Comparison of ENCODE assay signal across 13 mouse cellular contexts in the genomic region with DNA sequence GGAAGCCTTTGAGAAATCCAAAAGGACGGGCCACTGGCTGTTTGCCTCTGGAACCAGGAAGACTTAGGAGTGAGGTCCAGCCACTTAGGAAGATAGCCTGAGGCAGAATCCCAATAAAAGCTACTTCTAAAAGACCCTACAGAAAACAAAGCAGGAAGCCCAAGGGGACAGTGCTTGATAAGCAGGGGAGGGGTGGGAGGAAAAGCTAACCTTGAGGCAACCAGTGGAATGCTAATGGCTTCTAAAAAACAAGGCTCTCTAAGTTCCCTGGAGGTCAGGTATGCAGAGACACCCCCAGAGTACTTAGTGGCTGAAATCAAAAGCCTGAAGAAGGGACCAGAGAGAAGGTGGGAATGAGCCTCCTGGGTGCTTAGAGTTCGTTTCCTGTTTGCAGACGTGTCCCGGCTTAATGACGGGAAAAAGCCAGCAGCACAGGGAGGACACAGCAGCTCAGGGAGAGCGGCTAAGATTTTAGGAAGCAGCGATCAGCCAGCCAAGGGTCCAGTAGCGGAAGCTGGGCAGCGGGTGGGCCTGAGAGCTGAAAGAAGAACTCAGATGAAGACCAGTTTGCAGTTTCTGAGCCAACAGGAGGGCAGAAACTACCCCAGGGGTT. TPM values are rescaled to one million over a fixed set of nuclear protein-coding genes. Genes with fewer than 3 reads are reported as not detected.
A peak's percentile ranks its signal among the peaks of the same experiment; 100 is the strongest.
DNase-seq lines count a peak whose midpoint lies in the region; ATAC-seq lines count a peak whose summit lies in the region.
"Had no signal": no experiment of that assay in that cellular context is flagged by ENCODE, and none has a peak within 500 bp of the region (broad histone marks: within the 10 kb centered on the region; RNA-seq: fewer than 3 reads in every experiment).

No protein-coding gene starts in this region.

- peaks cover 33% of the 10 kb centered on the region for H3K4me1 ChIP-seq in forebrain, embryonic 10.5 days
- peaks cover 7% of the 10 kb centered on the region for H3K4me1 ChIP-seq in forebrain, embryonic 16.5 days (replicated peaks; ENCODE audit: control insufficient read depth, insufficient read depth, low read length)
- peaks cover 13% of the 10 kb centered on the region for H3K4me1 ChIP-seq in kidney, embryonic 14.5 days (ENCODE audit: control insufficient read depth, insufficient read depth, low read length)
- peaks cover 6% of the 10 kb centered on the region; the same call in 1 of the 2 replicates for H3K4me1 ChIP-seq in neural tube, embryonic 15.5 days
- H3K4me1 ChIP-seq: liver, embryonic 12.5 days had no signal

- no peaks in the 10 kb centered on the region for H3K9me3 ChIP-seq in forebrain, embryonic 10.5 days
- no peaks in the 10 kb centered on the region for H3K9me3 ChIP-seq in forebrain, embryonic 16.5 days (ENCODE audit: control insufficient read depth, low read length)
- H3K9me3 ChIP-seq in kidney, embryonic 14.5 days (ENCODE audit: control insufficient read depth, low read length), result no peaks in the 10 kb centered on the region
- H3K9me3 ChIP-seq in neural tube, embryonic 15.5 days (replicated peaks), result no peaks in the 10 kb centered on the region
- H3K9me3 ChIP-seq: liver, embryonic 12.5 days had no signal

- WGBS in forebrain, embryonic 10.5 days, result 18% methylated on average over 9 of the region's 9 CpGs
- 17% methylated on average over 9 of the region's 9 CpGs for WGBS in forebrain, embryonic 16.5 days
- 8% methylated on average over 9 of the region's 9 CpGs for WGBS in kidney, embryonic 14.5 days
- 22% methylated on average over 9 of the region's 9 CpGs for WGBS in neural tube, embryonic 15.5 days

- H3K9ac ChIP-seq in forebrain, embryonic 16.5 days (replicated peaks; ENCODE audit: low read depth, low read length), result no peak overlapping the region
- 0 out of 2 replicates have a peak overlapping the region, but pooled peaks have one; percentile 1 for H3K9ac ChIP-seq in kidney, embryonic 14.5 days (ENCODE audit: low read depth, low read length)
- H3K9ac ChIP-seq in neural tube, embryonic 15.5 days (replicated peaks), result no peak overlapping the region
- H3K9ac ChIP-seq: liver, embryonic 12.5 days had no signal

- H3K27me3 ChIP-seq in forebrain, embryonic 10.5 days (ENCODE audit: poor library complexity, severe bottlenecking), result no peaks in the 10 kb centered on the region; the same call in 1 of the 2 replicates
- H3K27me3 ChIP-seq in forebrain, embryonic 16.5 days (replicated peaks; ENCODE audit: control insufficient read depth, insufficient read depth, low read length), result no peaks in the 10 kb centered on the region
- no peaks in the 10 kb centered on the region for H3K27me3 ChIP-seq in kidney, embryonic 14.5 days (ENCODE audit: control insufficient read depth, insufficient read depth, low read length)
- H3K27me3 ChIP-seq in neural tube, embryonic 15.5 days (replicated peaks), result no peaks in the 10 kb centered on the region

- H3K4me2 ChIP-seq in forebrain, embryonic 16.5 days (ENCODE audit: low read length), result no peak overlapping the region
- no peak overlapping the region for H3K4me2 ChIP-seq in kidney, embryonic 14.5 days (replicated peaks; ENCODE audit: low read depth, low read length)
- H3K4me2 ChIP-seq in neural tube, embryonic 15.5 days, result no peak overlapping the region
- H3K4me2 ChIP-seq: liver, embryonic 12.5 days had no signal

- H3K27ac ChIP-seq in forebrain, embryonic 10.5 days, result peak overlapping the region; percentile 61
- no peak overlapping the region for H3K27ac ChIP-seq in forebrain, embryonic 16.5 days (ENCODE audit: low read length)
- H3K27ac ChIP-seq in kidney, embryonic 14.5 days (ENCODE audit: low read depth, low read length), result peak overlapping the region; percentile 6; the same call in 1 of the 2 replicates
- H3K27ac ChIP-seq in neural tube, embryonic 15.5 days (replicated peaks), result no peak overlapping the region
- H3K27ac ChIP-seq: liver, embryonic 12.5 days had no signal

- ATAC-seq in forebrain, embryonic 16.5 days, result no peak
- ATAC-seq in kidney, embryonic 14.5 days (ENCODE audit: low FRiP score, low TSS enrichment), result no peak
- no peak for ATAC-seq in neural tube, embryonic 15.5 days (ENCODE audit: low FRiP score)
- ATAC-seq: liver, embryonic 12.5 days had no signal

- no peak overlapping the region; the same call in 1 of the 2 replicates for H3K4me3 ChIP-seq in forebrain, embryonic 10.5 days
- H3K4me3 ChIP-seq in forebrain, embryonic 16.5 days (replicated peaks; ENCODE audit: low read length), result no peak overlapping the region
- no peak overlapping the region for H3K4me3 ChIP-seq in kidney, embryonic 14.5 days (ENCODE audit: low read length)
- H3K4me3 ChIP-seq in neural tube, embryonic 15.5 days (replicated peaks), result no peak overlapping the region
- H3K4me3 ChIP-seq: liver, embryonic 12.5 days had no signal

- no peak for DNase-seq in forebrain, embryonic 10.5 days (ENCODE audit: extremely low spot score, low spot score)
- no peak for DNase-seq in kidney, adult 11 months
- peak; percentile 28 for DNase-seq in neural tube, embryonic 10.5 days (ENCODE audit: extremely low spot score, low spot score)
- DNase-seq in left cerebral cortex, postnatal 10 days (ENCODE audit: extremely low spot score in 1 of 2, low spot score in 2 of 2), result no peak
- DNase-seq in cerebellum, postnatal 36 days, result no peak
- DNase-seq: adrenal gland, postnatal 14 days; cerebellum, adult 11 months; layer of hippocampus, adult 9-11 months; thymus, adult 18-20 months had no signal

- intact Hi-C loops in left cerebral cortex, postnatal 10 days (cut with DNase I), result no loop called here

- no peaks in the 10 kb centered on the region for H3K36me3 ChIP-seq in forebrain, embryonic 10.5 days (replicated peaks)
- no peaks in the 10 kb centered on the region for H3K36me3 ChIP-seq in forebrain, embryonic 16.5 days (ENCODE audit: control insufficient read depth, insufficient read depth)
- no peaks in the 10 kb centered on the region for H3K36me3 ChIP-seq in kidney, embryonic 14.5 days (ENCODE audit: control insufficient read depth, insufficient read depth, low read length)
- H3K36me3 ChIP-seq in neural tube, embryonic 15.5 days, result no peaks in the 10 kb centered on the region
- H3K36me3 ChIP-seq: liver, embryonic 12.5 days had no signal

RNA-seq across cellular contexts. Expression of a gene that starts 30.4 kb away (rescaled TPM):
- polyA plus RNA-seq in forebrain, embryonic 10.5 days (2016; fragmentation: Nextera tagmentation; extraction: Ambion mirVana), result 256 and 262 TPM in 2 replicates
- 949 and 1,162 TPM in 2 replicates for polyA plus RNA-seq in forebrain, embryonic 16.5 days (2015; fragmentation: Nextera tagmentation; extraction: Ambion mirVana)
- polyA plus RNA-seq in kidney, embryonic 14.5 days (2014; fragmentation: Nextera tagmentation; extraction: Ambion mirVana), result 109 and 115 TPM in 2 replicates
- 156 and 197 TPM in 2 replicates for polyA plus RNA-seq in neural tube, embryonic 15.5 days (2015; fragmentation: Nextera tagmentation; extraction: Ambion mirVana)
- 10 to 100 TPM; 26.1 to 29.8 TPM for total RNA-seq in left cerebral cortex, postnatal 10 days (2021)

Comparison
In these comparisons a context has a peak if more than half of its experiments do, and no peak if none do; other contexts are left out.
1. H3K27ac ChIP-seq: peak in forebrain, embryonic 10.5 days (single experiment) and kidney, embryonic 14.5 days (single experiment); none in forebrain, embryonic 16.5 days (single experiment) and neural tube, embryonic 15.5 days (single experiment).